Mouse (Mus musculus) lung, embryonic 16.5 days (tissue): ENCODE measurements around the gene Rapgef4. TPM values are rescaled to one million over a fixed set of nuclear protein-coding genes. Genes with fewer than 3 reads are reported as not detected.

Source experiments
- ATAC-seq: fragments of 200-750 bp; cut with Nextera tagmentation; 2 replicates; pipeline ENCODE4 v1.8.0; 2017; ENCODE audit warnings: low read depth, mild to moderate bottlenecking, moderate library complexity
- H3K27ac ChIP-seq: fragments of 300-500 bp; sonication (generic); 2 replicates; pipeline ENCODE4 v1.5.1; 2014; ENCODE audit warnings: mild to moderate bottlenecking, control low read depth, low read length
- H3K27me3 ChIP-seq: fragments of 300-500 bp; sonication (generic); 2 replicates; pipeline ENCODE4 v1.6.1; 2014; ENCODE audit warnings: low read depth, low read length, mixed read lengths; ENCODE audit not compliant: control insufficient read depth, insufficient read depth
- H3K36me3 ChIP-seq: fragments of 300-500 bp; sonication (generic); 2 replicates; pipeline ENCODE4 v1.6.1; 2014; ENCODE audit warnings: low read length; ENCODE audit not compliant: control insufficient read depth, insufficient read depth
- H3K4me1 ChIP-seq: fragments of 300-500 bp; sonication (generic); replicated peaks from 2 replicates; pipeline ENCODE4 v1.6.1; 2014; ENCODE audit warnings: low read length, mixed read lengths; ENCODE audit not compliant: control insufficient read depth, insufficient read depth
- H3K4me2 ChIP-seq: fragments of 300-500 bp; sonication (generic); 2 replicates; pipeline ENCODE4 v1.6.1; 2014; ENCODE audit warnings: low read depth, low read length, control low read depth
- H3K4me3 ChIP-seq: fragments of 300-500 bp; sonication (generic); 2 replicates; pipeline ENCODE4 v1.5.1; 2014; ENCODE audit warnings: mild to moderate bottlenecking, low read length, control low read depth
- H3K9ac ChIP-seq: fragments of 300-500 bp; sonication (generic); 2 replicates; pipeline ENCODE4 v1.6.1; 2014; ENCODE audit warnings: low read length, control low read depth
- H3K9me3 ChIP-seq: fragments of 300-500 bp; sonication (generic); 2 replicates; pipeline ENCODE4 v1.6.1; 2016; ENCODE audit warnings: low read length; ENCODE audit not compliant: control insufficient read depth
- WGBS: fragments of 180-500 bp; shearing (Covaris S2); extraction: QIAGEN DNeasy Blood & Tissue Kit; methylation state at CpG from one replicate; pipeline ENCODE4 v1.1.7; 2014; 5-methylcytosine and 5-hydroxymethylcytosine counted together
- polyA plus RNA-seq: library from polyadenylated mRNA; unstranded; fragments of >200 nt; fragmentation: Nextera tagmentation; extraction: Ambion mirVana; gene quantifications from 2 replicates; pipeline ENCODE4 v1.2.1, GENCODE M21; 2015

Gene Rapgef4
- polyA plus RNA-seq, 1 experiment from 2014 or later, result 3.7 TPM

GRCm38 (mm10) chr2:72093402-72094037 is 112.5 kb downstream of the Rapgef4 start:
- H3K9ac ChIP-seq, result no peak overlapping the region
- peak; percentile 20 for ATAC-seq
- H3K9me3 ChIP-seq, result no peaks in the 10 kb centered on the region
- peaks cover 31% of the 10 kb centered on the region for H3K4me1 ChIP-seq
- WGBS, result 59% methylated on average over 20 of the region's 20 CpGs
- peak overlapping the region; percentile 89 for H3K27ac ChIP-seq
- H3K4me2 ChIP-seq, result peak overlapping the region; percentile 1; the same call in 1 of the 2 replicates
- H3K27me3 ChIP-seq, result no peaks in the 10 kb centered on the region
- no peak overlapping the region for H3K4me3 ChIP-seq
- H3K36me3 ChIP-seq, result no peaks in the 10 kb centered on the region

- no peak overlapping the region for H3K9ac ChIP-seq
- H3K27me3 ChIP-seq, result no peaks in the 10 kb centered on the region
- H3K27ac ChIP-seq, result peak overlapping the region; percentile 89
- H3K9me3 ChIP-seq, result no peaks in the 10 kb centered on the region
- H3K4me2 ChIP-seq, result peak overlapping the region; percentile 1
- 46% methylated on average over 8 of the region's 8 CpGs for WGBS
- ATAC-seq, result peak; percentile 78
- H3K36me3 ChIP-seq, result no peaks in the 10 kb centered on the region
- H3K4me1 ChIP-seq, result peaks cover 31% of the 10 kb centered on the region
- H3K4me3 ChIP-seq, result no peak overlapping the region
Measured at GRCm38 (mm10) chr2:72094038-72094437, 113.0 kb downstream of the Rapgef4 start.

GRCm38 (mm10) chr2:72094446-72094845 is 113.4 kb downstream of the Rapgef4 start:
- Histone ChIP-seq H3K9me3 (no peaks in the 10 kb centered on the region), H3K36me3 (no peaks in the 10 kb centered on the region), H3K4me3 (no peak overlapping the region), H3K4me1 (peaks cover 31% of the 10 kb centered on the region), H3K9ac (no peak overlapping the region), H3K4me2 (peak overlapping the region; percentile 13), H3K27me3 (no peaks in the 10 kb centered on the region), H3K27ac (peak overlapping the region; percentile 89)
- 23% methylated on average over 7 of the region's 7 CpGs for WGBS
- ATAC-seq, result peak; percentile 93

- no peak overlapping the region for H3K9ac ChIP-seq
- WGBS, result 42% methylated on average over 6 of the region's 6 CpGs
- peak overlapping the region; percentile 66 for H3K27ac ChIP-seq
- peak overlapping the region; percentile 13; the same call in 1 of the 2 replicates for H3K4me2 ChIP-seq
- H3K27me3 ChIP-seq, result no peaks in the 10 kb centered on the region
- H3K4me1 ChIP-seq, result peaks cover 31% of the 10 kb centered on the region
- ATAC-seq, result no peak
- H3K9me3 ChIP-seq, result no peaks in the 10 kb centered on the region
- no peaks in the 10 kb centered on the region for H3K36me3 ChIP-seq
- no peak overlapping the region for H3K4me3 ChIP-seq
Measured at GRCm38 (mm10) chr2:72095002-72095401, 114.0 kb downstream of the Rapgef4 start.

GRCm38 (mm10) chr2:72096345-72096744 is 115.3 kb downstream of the Rapgef4 start:
- WGBS, result 40% methylated on average over 3 of the region's 3 CpGs
- no peak overlapping the region for H3K4me3 ChIP-seq
- no peak for ATAC-seq

GRCm38 (mm10) chr2:72098366-72098765 is 117.3 kb downstream of the Rapgef4 start:
- no peak overlapping the region for H3K4me2 ChIP-seq
- no peaks in the 10 kb centered on the region for H3K27me3 ChIP-seq
- H3K9me3 ChIP-seq, result no peaks in the 10 kb centered on the region
- H3K4me3 ChIP-seq, result no peak overlapping the region
- no peak for ATAC-seq
- H3K27ac ChIP-seq, result no peak overlapping the region
- WGBS, result 83% methylated on average over 8 of the region's 8 CpGs
- H3K36me3 ChIP-seq, result no peaks in the 10 kb centered on the region
- no peak overlapping the region for H3K9ac ChIP-seq
- peaks cover 17% of the 10 kb centered on the region for H3K4me1 ChIP-seq

More at GRCm38 (mm10) chr2:72096345-72096744, 115.3 kb downstream of the Rapgef4 start:
- Histone ChIP-seq H3K27me3 (no peaks in the 10 kb centered on the region), H3K9ac (no peak overlapping the region), H3K36me3 (no peaks in the 10 kb centered on the region), H3K4me2 (no peak overlapping the region), H3K4me1 (peaks cover 31% of the 10 kb centered on the region), H3K27ac (no peak overlapping the region), H3K9me3 (no peaks in the 10 kb centered on the region)

- H3K27ac ChIP-seq, result no peak overlapping the region
- no peak overlapping the region for H3K9ac ChIP-seq
- no peak overlapping the region for H3K4me2 ChIP-seq
- ATAC-seq, result peak; percentile 36; the same call in 1 of the 2 replicates
- no peaks in the 10 kb centered on the region for H3K27me3 ChIP-seq
- no peaks in the 10 kb centered on the region for H3K9me3 ChIP-seq
- H3K4me1 ChIP-seq, result peaks cover 8% of the 10 kb centered on the region
- no peaks in the 10 kb centered on the region for H3K36me3 ChIP-seq
- H3K4me3 ChIP-seq, result no peak overlapping the region
- 55% methylated on average over 8 of the region's 8 CpGs for WGBS
Measured at GRCm38 (mm10) chr2:72104604-72105003, 123.6 kb downstream of the Rapgef4 start.

- Histone ChIP-seq H3K36me3 (no peaks in the 10 kb centered on the region), H3K9ac (no peak overlapping the region), H3K4me3 (no peak overlapping the region), H3K9me3 (no peaks in the 10 kb centered on the region), H3K27ac (no peak overlapping the region), H3K27me3 (no peaks in the 10 kb centered on the region), H3K4me2 (no peak overlapping the region), H3K4me1 (peaks cover 8% of the 10 kb centered on the region)
- 41% methylated on average over 12 of the region's 12 CpGs for WGBS
- ATAC-seq, result peak; percentile 49; the same call in 1 of the 2 replicates
Measured at GRCm38 (mm10) chr2:72107525-72108180, 126.6 kb downstream of the Rapgef4 start.

GRCm38 (mm10) chr2:72108448-72109312 is 127.6 kb downstream of the Rapgef4 start:
- Histone ChIP-seq H3K9ac (no peak overlapping the region), H3K9me3 (no peaks in the 10 kb centered on the region), H3K4me3 (no peak overlapping the region), H3K36me3 (no peaks in the 10 kb centered on the region), H3K4me1 (peaks cover 13% of the 10 kb centered on the region), H3K4me2 (no peak overlapping the region), H3K27me3 (no peaks in the 10 kb centered on the region), H3K27ac (no peak overlapping the region)
- 69% methylated on average over 4 of the region's 4 CpGs for WGBS
- no peak for ATAC-seq
